Mouse (Mus musculus): Measurements from ENCODE around the gene Smarca2. TPM values are rescaled to one million over a fixed set of nuclear protein-coding genes. Genes with fewer than 3 reads are reported as not detected.
A peak's percentile ranks its signal among the peaks of the same experiment; 100 is the strongest.

Smarca2 gene
- polyA plus RNA-seq, 1 experiment: 2.0 TPM

DNA sequence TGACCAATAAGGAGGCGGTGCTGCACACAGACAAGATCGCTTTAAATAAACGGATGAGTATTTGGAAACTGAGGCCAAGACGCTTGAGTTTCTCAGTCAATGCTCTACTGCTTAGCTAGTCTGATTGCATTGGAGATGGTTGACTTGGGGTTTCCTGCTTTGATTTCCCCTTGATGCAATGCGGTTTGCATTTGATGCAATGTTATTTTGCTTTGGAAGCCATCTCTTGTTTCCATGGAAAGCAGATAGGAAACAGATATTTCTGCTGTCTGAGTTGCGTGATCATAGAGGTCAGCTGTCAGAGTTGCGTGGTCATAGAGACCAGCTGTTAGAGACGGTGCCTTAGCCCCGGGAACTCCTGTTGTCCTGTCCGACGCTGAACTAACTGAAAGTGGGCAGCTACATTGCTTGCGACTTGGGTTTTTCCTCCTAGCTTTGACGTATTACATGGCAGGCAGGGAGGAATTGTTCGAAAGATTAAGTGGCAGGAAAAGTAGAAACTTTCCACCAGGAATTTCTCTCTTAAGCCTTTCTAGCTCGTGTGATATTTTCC, 147.8 kb downstream of the Smarca2 start:
- H3K4me3 ChIP-seq: no peak overlapping the region
- H3K4me2 ChIP-seq (ENCODE audit: low read depth): no peak overlapping the region
- no peak for TF ChIP-seq TCF3 (IDR thresholded peaks at IDR 0.05; ENCODE audit: insufficient read length, low read depth)
- TF ChIP-seq MYOD1 (IDR thresholded peaks at IDR 0.05; ENCODE audit: control insufficient read depth in 1 of 3, insufficient read length in 2 of 3, low read depth in 2 of 3): peak in 1 of 3 experiments; percentile 18
- peak in 1 of 3 experiments; percentile 21 for TF ChIP-seq MYOG (IDR thresholded peaks at IDR 0.05; ENCODE audit: control insufficient read depth in 1 of 3, insufficient read depth in 1 of 3, insufficient read length in 2 of 3, low read depth in 2 of 3)
- no peaks in the 10 kb centered on the region for H3K79me2 ChIP-seq (ENCODE audit: control insufficient read depth, insufficient read depth)
- H3K36me3 ChIP-seq (ENCODE audit: control insufficient read depth, insufficient read depth): no peaks in the 10 kb centered on the region
- no peaks in the 10 kb centered on the region for H3K27me3 ChIP-seq (ENCODE audit: control insufficient read depth, insufficient read depth, insufficient read length)
- H3ac ChIP-seq (ENCODE audit: control insufficient read depth, insufficient read length): no peak overlapping the region

GRCm38 (mm10) chr19:26753266-26753872, 148.5 kb downstream of the Smarca2 start:
- H3K27me3 ChIP-seq (ENCODE audit: control insufficient read depth, insufficient read depth, insufficient read length): no peaks in the 10 kb centered on the region
- no peaks in the 10 kb centered on the region for H3K36me3 ChIP-seq (ENCODE audit: control insufficient read depth, insufficient read depth)
- H3K4me2 ChIP-seq (ENCODE audit: low read depth): no peak overlapping the region
- H3K79me2 ChIP-seq (ENCODE audit: control insufficient read depth, insufficient read depth): no peaks in the 10 kb centered on the region
- TF ChIP-seq REST (IDR thresholded peaks at IDR 0.05; ENCODE audit: insufficient read depth, insufficient read length) (no peak), SRF (IDR thresholded peaks at IDR 0.05; ENCODE audit: control insufficient read depth, insufficient read length, low read depth) (no peak), POLR2A (IDR thresholded peaks at IDR 0.05; ENCODE audit: insufficient read length, low read depth) (no peak), MAX (IDR thresholded peaks at IDR 0.05; ENCODE audit: low read depth) (no peak)
- H3K4me3 ChIP-seq: no peak overlapping the region
- no peak overlapping the region for H3ac ChIP-seq (ENCODE audit: control insufficient read depth, insufficient read length)

DNA sequence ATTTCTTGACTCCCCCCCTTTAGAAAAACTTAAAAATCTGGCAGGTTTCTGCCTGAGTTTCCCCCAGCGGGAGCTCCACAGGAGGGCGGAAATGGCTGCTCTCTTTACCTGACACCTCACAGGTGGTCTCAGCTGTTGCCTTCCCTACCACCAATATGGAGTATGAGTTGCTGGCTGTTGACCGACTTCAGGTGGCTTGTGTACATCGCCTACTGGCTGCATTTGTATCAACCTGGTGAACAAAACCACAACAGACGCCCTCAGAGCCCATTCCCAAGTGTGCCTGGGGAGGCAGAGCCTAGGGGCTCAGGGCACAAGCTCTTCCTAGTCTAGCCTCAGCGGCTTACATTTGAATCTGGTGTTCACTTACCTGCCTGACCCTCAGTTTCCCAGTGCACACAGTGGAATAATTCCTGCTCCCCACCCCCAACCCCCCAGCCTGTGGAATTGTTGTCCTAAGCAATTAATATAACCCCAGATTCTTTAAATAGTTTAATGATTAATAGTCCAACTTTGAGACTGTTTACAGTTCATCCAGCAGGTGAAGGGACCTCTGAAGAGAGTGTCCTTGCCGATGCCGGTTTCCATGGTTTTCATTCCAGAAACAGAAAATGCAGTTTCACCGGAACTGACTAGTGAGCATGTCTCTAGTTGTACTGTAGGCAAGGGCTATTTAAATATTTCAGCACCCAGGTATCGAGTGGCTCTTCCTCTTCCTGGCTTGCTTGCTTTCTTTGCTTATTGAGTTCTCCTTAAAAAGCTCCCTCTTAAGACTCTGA, 149.4 kb downstream of the Smarca2 start:
- no peak for TF ChIP-seq USF1 (IDR thresholded peaks at IDR 0.05; ENCODE audit: low read depth)
- TF ChIP-seq REST (IDR thresholded peaks at IDR 0.05; ENCODE audit: insufficient read depth, insufficient read length): no peak
- TF ChIP-seq POLR2A (IDR thresholded peaks at IDR 0.05; ENCODE audit: insufficient read length, low read depth): no peak
- TF ChIP-seq TCF12 (IDR thresholded peaks at IDR 0.05; ENCODE audit: insufficient read depth, poor library complexity, severe bottlenecking): no peak
- TF ChIP-seq MAX (IDR thresholded peaks at IDR 0.05; ENCODE audit: low read depth): no peak
- Histone ChIP-seq H3K36me3 (ENCODE audit: control insufficient read depth, insufficient read depth) (no peaks in the 10 kb centered on the region), H3ac (ENCODE audit: control insufficient read depth, insufficient read length) (no peak overlapping the region), H3K4me3 (no peak overlapping the region), H3K79me2 (ENCODE audit: control insufficient read depth, insufficient read depth) (no peaks in the 10 kb centered on the region), H3K27me3 (ENCODE audit: control insufficient read depth, insufficient read depth, insufficient read length) (no peaks in the 10 kb centered on the region), H3K4me2 (ENCODE audit: low read depth) (no peak overlapping the region)

- Histone ChIP-seq H3K4me3 (no peak overlapping the region), H3K36me3 (ENCODE audit: control insufficient read depth, insufficient read depth) (no peaks in the 10 kb centered on the region), H3K27me3 (ENCODE audit: control insufficient read depth, insufficient read depth, insufficient read length) (no peaks in the 10 kb centered on the region), H3ac (ENCODE audit: control insufficient read depth, insufficient read length) (no peak overlapping the region), H3K79me2 (ENCODE audit: control insufficient read depth, insufficient read depth) (no peaks in the 10 kb centered on the region), H3K4me2 (ENCODE audit: low read depth) (no peak overlapping the region)
- TF ChIP-seq TCF12 (IDR thresholded peaks at IDR 0.05; ENCODE audit: insufficient read depth, poor library complexity, severe bottlenecking): no peak
- no peak for TF ChIP-seq CEBPB (IDR thresholded peaks at IDR 0.05; ENCODE audit: insufficient read depth, poor library complexity, severe bottlenecking)
- TF ChIP-seq POLR2A (IDR thresholded peaks at IDR 0.05; ENCODE audit: insufficient read length, low read depth): no peak
- no peak for TF ChIP-seq MYOD1 (IDR thresholded peaks at IDR 0.05; ENCODE audit: control insufficient read depth in 1 of 3, insufficient read length in 2 of 3, low read depth in 2 of 3)
Observed at GRCm38 (mm10) chr19:26755991-26756390, 151.1 kb downstream of the Smarca2 start.

DNA sequence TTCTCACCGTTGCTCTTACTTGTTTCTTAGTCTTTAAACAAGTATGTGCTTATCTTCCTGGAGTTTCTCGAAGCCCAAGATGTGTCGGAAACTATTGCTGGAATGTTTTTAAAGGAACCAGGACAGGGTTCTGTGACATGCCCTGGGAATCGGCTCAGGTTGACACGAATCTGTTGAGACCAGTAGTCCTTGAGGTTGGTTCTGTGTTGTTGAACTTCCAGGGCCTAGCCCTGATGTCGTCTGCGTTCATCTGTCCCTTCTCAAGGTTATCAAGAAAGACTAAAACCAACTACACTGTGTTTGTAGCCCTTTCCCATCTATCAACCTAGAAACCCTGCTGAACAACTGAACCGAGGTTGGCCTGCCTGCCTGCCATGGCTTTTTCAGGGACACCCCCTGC, 151.5 kb downstream of the Smarca2 start:
- TF ChIP-seq USF1 (IDR thresholded peaks at IDR 0.05; ENCODE audit: low read depth) (no peak), MYOD1 (IDR thresholded peaks at IDR 0.05; ENCODE audit: control insufficient read depth in 1 of 3, insufficient read length in 2 of 3, low read depth in 2 of 3) (no peak), TCF3 (IDR thresholded peaks at IDR 0.05; ENCODE audit: insufficient read length, low read depth) (no peak), MYOG (IDR thresholded peaks at IDR 0.05; ENCODE audit: control insufficient read depth in 1 of 3, insufficient read depth in 1 of 3, insufficient read length in 2 of 3, low read depth in 2 of 3) (no peak), POLR2A (IDR thresholded peaks at IDR 0.05; ENCODE audit: insufficient read length, low read depth) (no peak), REST (IDR thresholded peaks at IDR 0.05; ENCODE audit: insufficient read depth, insufficient read length) (no peak), CEBPB (IDR thresholded peaks at IDR 0.05; ENCODE audit: insufficient read depth, poor library complexity, severe bottlenecking) (no peak), MAX (IDR thresholded peaks at IDR 0.05; ENCODE audit: low read depth) (no peak), TCF12 (IDR thresholded peaks at IDR 0.05; ENCODE audit: insufficient read depth, poor library complexity, severe bottlenecking) (no peak)
- H3K36me3 ChIP-seq (ENCODE audit: control insufficient read depth, insufficient read depth): no peaks in the 10 kb centered on the region
- H3K4me3 ChIP-seq: no peak overlapping the region
- H3K27me3 ChIP-seq (ENCODE audit: control insufficient read depth, insufficient read depth, insufficient read length): no peaks in the 10 kb centered on the region
- H3ac ChIP-seq (ENCODE audit: control insufficient read depth, insufficient read length): no peak overlapping the region
- no peaks in the 10 kb centered on the region for H3K79me2 ChIP-seq (ENCODE audit: control insufficient read depth, insufficient read depth)
- no peak overlapping the region for H3K4me2 ChIP-seq (ENCODE audit: low read depth)

All from myocyte (in vitro differentiated cells).